Mouse (Mus musculus) urinary bladder, adult 18-20 months (tissue): Measurements from ENCODE around the gene Vash2.
"Not testable (repeated sequence)": the region's sequence is repeated elsewhere in the genome, so short reads cannot be mapped to it uniquely, and the experiment has no call there.

ENCODE experiments used
- DNase-seq, 2 experiments: peaks; one replicate each; pipeline ENCODE4 v3.0.0; 2022; ENCODE audit warnings: low spot score in 2 of 2, mixed read lengths in 2 of 2

Vash2 gene

GRCm38 (mm10) chr1:190979100-190979563 lies at the start of gene Vash2:
Gene Vash2, minus strand, starts transcription at chr1:190979296.
- peak; percentile 52 to 75 for DNase-seq

- peak; percentile 87 to 99 for DNase-seq
These were observed 47.1 kb upstream of the Vash2 start, which contains the start of gene Flvcr1 for GRCm38 (mm10) chr1:191026021-191026713. Gene Flvcr1, minus strand, starts transcription at chr1:191026158.

GRCm38 (mm10) chr1:191025016-191026012 lies 46.2 kb upstream of the Vash2 start:
- DNase-seq = peak in 1 of 2 experiments; percentile 11

- not testable (repeated sequence) for DNase-seq
These were observed 44.7 kb upstream of the Vash2 start for GRCm38 (mm10) chr1:191023806-191024205.

GRCm38 (mm10) chr1:191023140-191023539 lies 44.0 kb upstream of the Vash2 start:
- DNase-seq = no peak

GRCm38 (mm10) chr1:191021016-191021415 lies 41.9 kb upstream of the Vash2 start:
- DNase-seq = no peak

GRCm38 (mm10) chr1:191020217-191020924 lies 41.3 kb upstream of the Vash2 start:
- DNase-seq = no peak

- DNase-seq = no peak
These were observed 40.7 kb upstream of the Vash2 start for GRCm38 (mm10) chr1:191019803-191020202.

- DNase-seq = no peak
These were observed 35.2 kb upstream of the Vash2 start for GRCm38 (mm10) chr1:191014271-191014670.

- no peak for DNase-seq
These were observed 29.6 kb upstream of the Vash2 start for GRCm38 (mm10) chr1:191008707-191009106.

- DNase-seq = no peak
These were observed 23.1 kb upstream of the Vash2 start for GRCm38 (mm10) chr1:191002201-191002600.

GRCm38 (mm10) chr1:191000686-191001085 lies 21.6 kb upstream of the Vash2 start:
- DNase-seq = no peak

- DNase-seq = no peak
These were observed 18.9 kb upstream of the Vash2 start for GRCm38 (mm10) chr1:190998027-190998426.

GRCm38 (mm10) chr1:190996346-190996877 lies 17.3 kb upstream of the Vash2 start:
- no peak for DNase-seq

GRCm38 (mm10) chr1:190995548-190995947 lies 16.5 kb upstream of the Vash2 start:
- DNase-seq = no peak

GRCm38 (mm10) chr1:190989437-190990082 lies 10.5 kb upstream of the Vash2 start:
- DNase-seq = no peak

- no peak for DNase-seq
These were observed 2.3 kb upstream of the Vash2 start for GRCm38 (mm10) chr1:190981412-190981811.

- no peak for DNase-seq
These were observed 1.4 kb upstream of the Vash2 start for GRCm38 (mm10) chr1:190980470-190980869.

- DNase-seq = peak in 1 of 2 experiments; percentile 26
These were observed 504 bp downstream of the Vash2 start for GRCm38 (mm10) chr1:190978511-190979073.

- peak in 1 of 2 experiments; percentile 9 for DNase-seq
These were observed 1.1 kb downstream of the Vash2 start for GRCm38 (mm10) chr1:190978001-190978400.
